Mouse (Mus musculus) bone marrow macrophage, adult 2 months (primary cell): ENCODE data around the gene Pgm2l1.

Experiments used
- CTCF ChIP-seq: IDR thresholded peaks from 2 replicates; pipeline ENCODE4 v1.5.1; 2012; ENCODE audit warnings: low read depth, mild to moderate bottlenecking, low read length, moderate library complexity
- POLR2A ChIP-seq: IDR thresholded peaks from 2 replicates; pipeline ENCODE4 v1.6.1; 2012; ENCODE audit warnings: mild to moderate bottlenecking, low read depth, low read length, borderline replicate concordance

GRCm38 (mm10) chr7:100288622-100289021 is 61.4 kb downstream of the Pgm2l1 start:
- TF ChIP-seq POLR2A (no peak), CTCF (no peak)
